ENCODE assay signal across 10 mouse cellular contexts in genomic region chr5:39437463-39438201, GRCm38 (mm10).
DNase-seq lines count a peak whose midpoint lies in the region; ATAC-seq and TF ChIP-seq lines count a peak whose summit lies in the region.
"Had no signal": no experiment of that assay in that cellular context is flagged by ENCODE, and none has a peak within 500 bp of the region (broad histone marks: within the 10 kb centered on the region; RNA-seq: fewer than 3 reads in every experiment).

No protein-coding gene starts in this region.

- peak; percentile 93 for ATAC-seq in lung, postnatal 0 days

- H3K4me1 ChIP-seq in lung, postnatal 0 days (ENCODE audit: insufficient read depth, low read depth, low read length) = no peaks in the 10 kb centered on the region
- H3K4me1 ChIP-seq: embryonic facial prominence, embryonic 13.5 days; hindbrain, embryonic 15.5 days had no signal

- H3K27me3 ChIP-seq in lung, postnatal 0 days (replicated peaks; ENCODE audit: insufficient read depth, low read length) = no peaks in the 10 kb centered on the region
- H3K27me3 ChIP-seq: embryonic facial prominence, embryonic 13.5 days; hindbrain, embryonic 15.5 days had no signal

- TF ChIP-seq CTCF in gastrocnemius, adult 2 months (IDR thresholded peaks at IDR 0.05) = no peak
- TF ChIP-seq CTCF in lung, postnatal 0 days (IDR thresholded peaks at IDR 0.05) = no peak

- WGBS in lung, postnatal 0 days = 6% methylated on average over 4 of the region's 4 CpGs

- H3K36me3 ChIP-seq in lung, postnatal 0 days (ENCODE audit: insufficient read depth, low read length) = no peaks in the 10 kb centered on the region
- H3K36me3 ChIP-seq: embryonic facial prominence, embryonic 13.5 days; hindbrain, embryonic 15.5 days had no signal

- peak; percentile 88 for TF ChIP-seq EP300 in lung, postnatal 0 days (IDR thresholded peaks at IDR 0.05)

- no peaks in the 10 kb centered on the region for H3K9me3 ChIP-seq in lung, postnatal 0 days (ENCODE audit: low read length)
- H3K9me3 ChIP-seq: embryonic facial prominence, embryonic 13.5 days; hindbrain, embryonic 15.5 days had no signal

- H3K9ac ChIP-seq in lung, postnatal 0 days (replicated peaks; ENCODE audit: low read depth) = no peak overlapping the region
- H3K9ac ChIP-seq: embryonic facial prominence, embryonic 13.5 days; hindbrain, embryonic 15.5 days had no signal

- peak; percentile 18 for DNase-seq in gastrocnemius, adult 2 months
- DNase-seq in gastrocnemius, postnatal 10 days = no peak
- peak; percentile 63 to 85 for DNase-seq in heart, adult 18-20 months
- peak; percentile 25 for DNase-seq in kidney, adult 18-20 months
- DNase-seq in lung, postnatal 0 days (ENCODE audit: low spot score) = peak; percentile 77
- DNase-seq in urinary bladder, postnatal 4 days (ENCODE audit: low spot score in 2 of 2) = no peak
- DNase-seq in left cerebral cortex, postnatal 25 days (ENCODE audit: low spot score in 2 of 2) = no peak
- no peak for DNase-seq in thymus, postnatal 4 days

- intact Hi-C loops in gastrocnemius, adult 2 months (cut with DNase I) = no loop called here
- intact Hi-C loops in left cerebral cortex, postnatal 25 days (cut with DNase I) = no loop called here

- no peak overlapping the region for H3K4me3 ChIP-seq in gastrocnemius, adult 2 months
- no peak overlapping the region for H3K4me3 ChIP-seq in lung, postnatal 0 days (ENCODE audit: low read depth, low read length)
- H3K4me3 ChIP-seq: embryonic facial prominence, embryonic 13.5 days; hindbrain, embryonic 15.5 days had no signal

- H3K4me2 ChIP-seq in lung, postnatal 0 days (replicated peaks; ENCODE audit: low read depth, low read length) = no peak overlapping the region
- H3K4me2 ChIP-seq: embryonic facial prominence, embryonic 13.5 days; hindbrain, embryonic 15.5 days had no signal

- no peak overlapping the region for H3K27ac ChIP-seq in gastrocnemius, adult 2 months
- no peak overlapping the region for H3K27ac ChIP-seq in lung, postnatal 0 days (ENCODE audit: low read length)
- H3K27ac ChIP-seq: embryonic facial prominence, embryonic 13.5 days; hindbrain, embryonic 15.5 days had no signal

Comparison
In these comparisons a context has a peak if more than half of its experiments do, and no peak if none do; other contexts are left out.
1. DNase-seq: peak in gastrocnemius, adult 2 months (single experiment), heart, adult 18-20 months (2 of 2), kidney, adult 18-20 months (single experiment) and lung, postnatal 0 days (single experiment); none in gastrocnemius, postnatal 10 days (single experiment), urinary bladder, postnatal 4 days (0 of 2), left cerebral cortex, postnatal 25 days (0 of 2) and thymus, postnatal 4 days (single experiment).